Mouse (Mus musculus): ENCODE measurements around the gene Pnpla5. TPM values are rescaled to one million over a fixed set of nuclear protein-coding genes. Genes with fewer than 3 reads are reported as not detected.
"Not testable (repeated sequence)": the region's sequence is repeated elsewhere in the genome, so short reads cannot be mapped to it uniquely, and the experiment has no call there.

Pnpla5 gene
- not detected in 2 replicates for polyA plus RNA-seq (2016; fragmentation: Nextera tagmentation; extraction: Ambion mirVana)

GRCm38 (mm10) chr15:84123075-84123474, at the start of gene Pnpla5:
Gene Pnpla5 (minus strand): TSS chr15:84123175.
- Histone ChIP-seq H3K4me1 (no peaks in the 10 kb centered on the region), H3K27me3 (peaks cover 6% of the 10 kb centered on the region; the same call in 1 of the 2 replicates), H3K4me3 (no peak within 1 kb of the TSS), H3K9ac (no peak within 1 kb of the TSS), H3K27ac (no peak within 1 kb of the TSS), H3K9me3 (no peaks in the 10 kb centered on the region), H3K36me3 (no peaks in the 10 kb centered on the region), H3K4me2 (replicated peaks) (no peak within 1 kb of the TSS)
- WGBS = 63% methylated on average over 8 of the region's 8 CpGs
- ATAC-seq (ENCODE audit: insufficient number of reproducible peaks, insufficient read depth, low FRiP score, low TSS enrichment) = no peak

DNA sequence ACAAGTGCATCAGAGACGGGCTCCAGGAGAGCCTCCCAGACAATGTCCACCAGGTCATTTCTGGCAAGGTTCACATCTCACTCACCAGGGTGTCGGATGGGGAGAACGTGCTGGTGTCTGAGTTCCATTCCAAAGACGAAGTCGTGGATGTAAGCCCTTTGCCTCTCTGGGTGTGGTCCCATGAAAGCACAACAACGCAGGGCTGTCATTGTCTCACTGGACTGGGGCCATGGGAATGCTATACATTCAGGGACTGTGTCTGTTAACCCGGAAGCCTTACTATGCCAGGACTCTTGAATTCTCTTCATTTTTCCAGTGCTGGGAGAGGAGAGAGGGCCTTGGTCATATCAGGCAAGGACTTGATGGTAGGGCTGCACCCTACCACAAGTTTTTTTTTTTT, 48.2 kb upstream of the Pnpla5 start:
- no peak overlapping the region for H3K4me3 ChIP-seq
- no peaks in the 10 kb centered on the region for H3K9me3 ChIP-seq
- H3K36me3 ChIP-seq = no peaks in the 10 kb centered on the region
- H3K9ac ChIP-seq = no peak overlapping the region
- H3K4me2 ChIP-seq (replicated peaks) = no peak overlapping the region
- peaks cover 20% of the 10 kb centered on the region; the same call in 1 of the 2 replicates for H3K27me3 ChIP-seq
- ATAC-seq (ENCODE audit: insufficient number of reproducible peaks, insufficient read depth, low FRiP score, low TSS enrichment) = no peak
- H3K4me1 ChIP-seq = peaks cover 22% of the 10 kb centered on the region
- no peak overlapping the region for H3K27ac ChIP-seq
- 84% methylated on average over 7 of the region's 7 CpGs for WGBS

DNA sequence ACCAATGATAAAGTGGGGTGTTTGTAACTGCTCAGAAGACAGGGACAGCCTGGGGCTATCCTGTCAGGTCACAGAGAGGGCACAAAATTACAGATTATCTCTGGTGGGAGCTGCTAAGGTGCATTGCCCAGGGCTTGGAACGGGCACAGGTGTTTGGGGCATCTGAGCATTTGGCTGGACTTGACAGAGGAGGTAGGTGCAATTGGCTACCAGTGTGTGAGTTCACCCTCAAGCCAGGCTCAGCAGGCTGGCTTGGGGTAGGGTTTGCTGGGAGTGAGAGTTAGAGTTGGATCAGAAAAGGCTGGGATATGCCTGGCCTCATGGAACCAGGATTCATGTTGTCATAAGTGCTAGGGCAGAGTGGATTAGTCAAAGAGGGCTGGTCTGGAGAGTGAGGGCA, 46.5 kb upstream of the Pnpla5 start:
- peaks cover 20% of the 10 kb centered on the region; the same call in 1 of the 2 replicates for H3K27me3 ChIP-seq
- peaks cover 22% of the 10 kb centered on the region for H3K4me1 ChIP-seq
- WGBS = 44% methylated on average over 1 of the region's 1 CpGs
- no peak overlapping the region for H3K4me3 ChIP-seq
- H3K9ac ChIP-seq = no peak overlapping the region
- ATAC-seq (ENCODE audit: insufficient number of reproducible peaks, insufficient read depth, low FRiP score, low TSS enrichment) = no peak
- H3K9me3 ChIP-seq = no peaks in the 10 kb centered on the region
- no peak overlapping the region for H3K4me2 ChIP-seq (replicated peaks)
- no peak overlapping the region for H3K27ac ChIP-seq
- no peaks in the 10 kb centered on the region for H3K36me3 ChIP-seq

- Histone ChIP-seq H3K9me3 (no peaks in the 10 kb centered on the region), H3K27me3 (peaks cover 20% of the 10 kb centered on the region; the same call in 1 of the 2 replicates), H3K4me3 (peak overlapping the region; percentile 59), H3K9ac (peak overlapping the region; percentile 60), H3K27ac (no peak overlapping the region), H3K4me1 (peaks cover 22% of the 10 kb centered on the region), H3K4me2 (replicated peaks) (peak overlapping the region; percentile 99), H3K36me3 (no peaks in the 10 kb centered on the region)
- ATAC-seq (ENCODE audit: insufficient number of reproducible peaks, insufficient read depth, low FRiP score, low TSS enrichment) = peak; percentile 31; the same call in 1 of the 2 replicates
- WGBS = 2% methylated on average over 28 of the region's 28 CpGs
These were observed 45.5 kb upstream of the Pnpla5 start for GRCm38 (mm10) chr15:84168170-84169161.

DNA sequence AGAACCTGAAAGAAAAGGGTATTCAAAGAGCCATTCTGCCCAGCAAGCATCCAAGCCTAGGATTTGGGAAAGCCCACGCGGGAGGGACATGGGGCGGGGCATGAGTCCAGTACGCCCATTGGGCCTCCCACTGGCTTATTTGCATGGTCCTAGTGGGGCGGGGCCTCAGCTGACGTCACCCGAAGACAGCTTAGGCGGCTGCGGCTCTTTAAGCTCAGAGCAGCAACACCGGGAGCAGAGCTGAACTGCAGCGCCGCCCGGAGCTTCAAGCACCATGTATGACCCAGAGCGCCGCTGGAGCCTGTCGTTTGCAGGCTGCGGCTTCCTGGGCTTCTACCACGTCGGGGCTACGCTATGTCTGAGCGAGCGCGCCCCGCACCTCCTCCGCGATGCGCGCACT, 44.6 kb upstream of the Pnpla5 start, which contains the start of gene Pnpla3:
Gene Pnpla3 (plus strand): TSS at position 238 of the 400 bp plus-strand sequence.
- WGBS = under 1% methylated on average over 28 of the region's 28 CpGs

GRCm38 (mm10) chr15:84166818-84167217, 43.8 kb upstream of the Pnpla5 start:
- Histone ChIP-seq H3K27me3 (peaks cover 20% of the 10 kb centered on the region; the same call in 1 of the 2 replicates), H3K4me2 (replicated peaks) (0 out of 2 replicates have a peak overlapping the region, but pooled peaks have one; percentile 99), H3K36me3 (no peaks in the 10 kb centered on the region), H3K9ac (no peak overlapping the region), H3K4me3 (no peak overlapping the region), H3K9me3 (no peaks in the 10 kb centered on the region), H3K27ac (no peak overlapping the region), H3K4me1 (peaks cover 22% of the 10 kb centered on the region)
- no peak for ATAC-seq (ENCODE audit: insufficient number of reproducible peaks, insufficient read depth, low FRiP score, low TSS enrichment)
- 75% methylated on average over 6 of the region's 6 CpGs for WGBS

More for the DNA sequence above, 44.6 kb upstream of the Pnpla5 start, which contains the start of gene Pnpla3:
- peak within 1 kb of the TSS; percentile 99 for H3K4me2 ChIP-seq (replicated peaks)
- H3K36me3 ChIP-seq = no peaks in the 10 kb centered on the region
- H3K9ac ChIP-seq = peak within 1 kb of the TSS; percentile 60
- H3K27ac ChIP-seq = no peak within 1 kb of the TSS
- peaks cover 22% of the 10 kb centered on the region for H3K4me1 ChIP-seq
- H3K27me3 ChIP-seq = peaks cover 20% of the 10 kb centered on the region; the same call in 1 of the 2 replicates
- ATAC-seq (ENCODE audit: insufficient number of reproducible peaks, insufficient read depth, low FRiP score, low TSS enrichment) = peak; percentile 95
- H3K4me3 ChIP-seq = peak within 1 kb of the TSS; percentile 59
- H3K9me3 ChIP-seq = no peaks in the 10 kb centered on the region

DNA sequence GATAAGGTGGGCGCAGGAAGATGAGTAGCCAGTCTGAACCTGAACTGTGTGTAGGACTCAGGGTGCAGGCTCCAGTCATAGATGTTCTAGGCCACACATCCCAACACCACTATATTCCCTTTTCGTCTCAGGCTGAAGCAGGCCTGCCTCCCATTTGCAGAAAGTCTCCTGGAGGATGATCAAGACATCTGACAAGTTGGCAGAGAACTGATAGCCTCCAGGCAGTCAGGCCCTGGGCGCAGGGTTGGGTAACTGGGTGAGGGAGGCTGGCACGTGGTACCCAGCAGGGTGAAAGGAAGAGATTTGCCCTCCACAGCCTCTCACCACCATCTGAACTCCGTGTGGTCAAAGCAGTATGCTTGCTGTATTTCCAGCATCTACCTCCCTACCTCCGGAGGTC, 38.9 kb upstream of the Pnpla5 start:
- ATAC-seq (ENCODE audit: insufficient number of reproducible peaks, insufficient read depth, low FRiP score, low TSS enrichment) = no peak
- no peak overlapping the region for H3K4me3 ChIP-seq
- 78% methylated on average over 6 of the region's 6 CpGs for WGBS
- H3K4me2 ChIP-seq (replicated peaks) = no peak overlapping the region
- H3K36me3 ChIP-seq = no peaks in the 10 kb centered on the region
- peaks cover 1% of the 10 kb centered on the region; the same call in 1 of the 2 replicates for H3K4me1 ChIP-seq
- H3K9ac ChIP-seq = no peak overlapping the region
- H3K27ac ChIP-seq = no peak overlapping the region
- no peaks in the 10 kb centered on the region for H3K27me3 ChIP-seq
- H3K9me3 ChIP-seq = no peaks in the 10 kb centered on the region

DNA sequence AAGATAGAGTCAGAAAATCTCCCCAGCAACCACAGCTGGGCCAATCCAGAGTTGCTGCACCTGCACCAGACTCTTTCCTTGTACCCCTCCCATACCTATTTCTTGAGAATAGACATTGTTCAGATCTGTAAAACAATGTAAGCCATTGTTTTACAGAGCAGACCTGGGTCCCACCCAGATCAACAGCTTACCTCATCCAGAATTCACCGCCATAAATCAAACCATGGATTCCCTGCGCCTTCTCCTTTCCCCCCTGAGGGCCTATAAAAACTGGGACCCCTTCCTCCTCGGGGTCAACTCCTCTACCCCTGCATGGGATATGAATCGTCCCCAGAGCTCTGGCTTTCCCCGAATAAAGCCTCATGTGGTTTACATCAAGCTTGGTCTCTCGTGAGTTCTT, 34.6 kb upstream of the Pnpla5 start:
- not testable (repeated sequence) for H3K4me3 ChIP-seq; H3K36me3 ChIP-seq; ATAC-seq (ENCODE audit: insufficient number of reproducible peaks, insufficient read depth, low FRiP score, low TSS enrichment)

DNA sequence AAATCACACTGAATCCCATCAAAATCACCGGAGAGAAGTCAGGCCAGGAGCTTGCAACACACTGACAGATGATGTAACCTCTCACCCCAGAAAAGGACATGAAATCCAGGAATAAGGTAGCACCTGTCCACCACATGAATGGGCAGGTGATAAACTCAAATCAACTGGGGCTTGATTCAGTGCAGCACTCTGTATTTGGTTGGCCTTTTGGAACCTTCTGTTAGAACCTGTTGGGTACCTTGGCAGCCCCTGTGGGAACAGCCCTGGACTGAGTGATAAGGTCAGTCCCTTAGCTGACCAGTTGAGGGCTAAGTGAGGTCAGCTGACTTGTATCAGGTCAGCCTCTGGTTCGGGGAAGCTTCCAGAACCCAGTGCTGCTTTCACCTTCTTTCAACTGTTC, 33.2 kb upstream of the Pnpla5 start:
- ATAC-seq (ENCODE audit: insufficient number of reproducible peaks, insufficient read depth, low FRiP score, low TSS enrichment) = no peak
- Histone ChIP-seq H3K27me3 (no peaks in the 10 kb centered on the region), H3K36me3 (no peaks in the 10 kb centered on the region), H3K4me2 (replicated peaks) (no peak overlapping the region), H3K9me3 (no peaks in the 10 kb centered on the region), H3K27ac (no peak overlapping the region), H3K4me3 (no peak overlapping the region), H3K4me1 (no peaks in the 10 kb centered on the region), H3K9ac (no peak overlapping the region)
- WGBS = 92% methylated on average over 2 of the region's 2 CpGs

More for the DNA sequence above, 34.6 kb upstream of the Pnpla5 start:
- H3K4me2 ChIP-seq (replicated peaks); H3K27me3 ChIP-seq; H3K9me3 ChIP-seq; H3K4me1 ChIP-seq; H3K27ac ChIP-seq; H3K9ac ChIP-seq: not testable (repeated sequence)
- WGBS = 80% methylated on average over 6 of the region's 6 CpGs

- Histone ChIP-seq H3K4me2 (replicated peaks) (no peak overlapping the region), H3K9me3 (no peaks in the 10 kb centered on the region), H3K36me3 (no peaks in the 10 kb centered on the region), H3K27ac (no peak overlapping the region), H3K9ac (no peak overlapping the region), H3K4me1 (peaks cover 6% of the 10 kb centered on the region; the same call in 1 of the 2 replicates), H3K27me3 (no peaks in the 10 kb centered on the region), H3K4me3 (no peak overlapping the region)
- 67% methylated on average over 5 of the region's 5 CpGs for WGBS
- no peak for ATAC-seq (ENCODE audit: insufficient number of reproducible peaks, insufficient read depth, low FRiP score, low TSS enrichment)
These were observed 18.0 kb upstream of the Pnpla5 start for GRCm38 (mm10) chr15:84140929-84141328.

DNA sequence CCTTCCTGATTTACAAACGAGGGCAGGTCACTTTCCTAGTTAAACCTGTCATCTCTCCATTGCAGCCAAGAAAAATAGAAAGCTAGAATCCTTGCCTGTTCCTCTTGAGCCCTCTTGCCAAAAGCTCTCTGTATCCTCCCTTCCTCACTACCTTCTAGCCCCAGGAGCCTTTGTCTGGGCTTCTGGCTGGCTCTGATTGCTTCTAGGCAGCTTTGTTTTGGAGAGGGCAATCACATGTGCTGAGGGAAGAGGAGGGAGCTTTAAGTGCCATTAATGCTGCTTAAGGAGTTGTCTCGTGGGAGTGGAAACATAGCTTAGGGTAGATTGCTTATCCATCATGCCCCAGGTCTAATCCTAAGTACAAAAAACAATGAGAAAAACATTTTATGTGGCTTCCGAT, 17.1 kb upstream of the Pnpla5 start:
- Histone ChIP-seq H3K4me1 (peaks cover 6% of the 10 kb centered on the region; the same call in 1 of the 2 replicates), H3K27ac (no peak overlapping the region), H3K9me3 (no peaks in the 10 kb centered on the region), H3K4me3 (no peak overlapping the region), H3K9ac (no peak overlapping the region), H3K4me2 (replicated peaks) (no peak overlapping the region), H3K27me3 (no peaks in the 10 kb centered on the region), H3K36me3 (no peaks in the 10 kb centered on the region)
- no peak for ATAC-seq (ENCODE audit: insufficient number of reproducible peaks, insufficient read depth, low FRiP score, low TSS enrichment)
- WGBS = 47% methylated on average over 3 of the region's 3 CpGs

- ATAC-seq (ENCODE audit: insufficient number of reproducible peaks, insufficient read depth, low FRiP score, low TSS enrichment) = no peak
These were observed 16.6 kb upstream of the Pnpla5 start for GRCm38 (mm10) chr15:84139592-84140005.

More at GRCm38 (mm10) chr15:84139592-84140005, 16.6 kb upstream of the Pnpla5 start:
- H3K4me3 ChIP-seq = no peak overlapping the region
- H3K27ac ChIP-seq = no peak overlapping the region
- H3K9ac ChIP-seq = no peak overlapping the region
- no peaks in the 10 kb centered on the region for H3K27me3 ChIP-seq
- WGBS = 81% methylated on average over 5 of the region's 5 CpGs
- H3K9me3 ChIP-seq = no peaks in the 10 kb centered on the region
- no peak overlapping the region for H3K4me2 ChIP-seq (replicated peaks)
- H3K36me3 ChIP-seq = no peaks in the 10 kb centered on the region
- peaks cover 6% of the 10 kb centered on the region; the same call in 1 of the 2 replicates for H3K4me1 ChIP-seq
